ENCODE assay signal across 8 mouse cellular contexts in genomic region chr11:21370399-21371121, GRCm38 (mm10). TPM values are rescaled to one million over a fixed set of nuclear protein-coding genes. Genes with fewer than 3 reads are reported as not detected.
DNase-seq lines count a peak whose midpoint lies in the region; ATAC-seq and TF ChIP-seq lines count a peak whose summit lies in the region.

No protein-coding gene starts in this region.

- no peaks in the 10 kb centered on the region for H3K27me3 ChIP-seq in CH12.LX (replicated peaks)
- no peaks in the 10 kb centered on the region for H3K27me3 ChIP-seq in forebrain, embryonic 12.5 days
- no peaks in the 10 kb centered on the region for H3K27me3 ChIP-seq in heart, embryonic 16.5 days (ENCODE audit: control insufficient read depth, insufficient read depth, low read length)
- no peaks in the 10 kb centered on the region; the same call in 1 of the 2 replicates for H3K27me3 ChIP-seq in liver, embryonic 16.5 days (ENCODE audit: control insufficient read depth, insufficient read depth, low read depth, low read length)
- H3K27me3 ChIP-seq in neural tube, embryonic 11.5 days (ENCODE audit: control insufficient read depth, insufficient read depth, low read length): no peaks in the 10 kb centered on the region

- H3K79me2 ChIP-seq in CH12.LX (replicated peaks; ENCODE audit: control insufficient read depth, extremely low read depth, insufficient read depth, poor library complexity, severe bottlenecking): peaks cover 17% of the 10 kb centered on the region

- DNase-seq in CH12.LX (ENCODE audit: extremely low read depth): peak; percentile 81
- DNase-seq in brain, adult 2 months (ENCODE audit: low read depth, low spot score): peak; percentile 69
- DNase-seq in kidney, postnatal 14 days: peak; percentile 92
- peak; percentile 83 for DNase-seq in neural tube, embryonic 11.5 days (ENCODE audit: low spot score)
- DNase-seq in testis, postnatal 14 days (ENCODE audit: low spot score): peak; percentile 87

- TF ChIP-seq EP300 in CH12.LX (IDR thresholded peaks at IDR 0.05; ENCODE audit: low read length): 0 out of 2 replicates have a peak, but pooled peaks have one; percentile 14

- H3K9me3 ChIP-seq in CH12.LX (replicated peaks; ENCODE audit: low read length): peaks cover 3% of the 10 kb centered on the region
- no peaks in the 10 kb centered on the region for H3K9me3 ChIP-seq in forebrain, embryonic 12.5 days
- no peaks in the 10 kb centered on the region for H3K9me3 ChIP-seq in heart, embryonic 16.5 days (replicated peaks; ENCODE audit: control insufficient read depth, low read length)
- H3K9me3 ChIP-seq in liver, embryonic 16.5 days (replicated peaks; ENCODE audit: control insufficient read depth, low read length): no peaks in the 10 kb centered on the region
- H3K9me3 ChIP-seq in neural tube, embryonic 11.5 days (ENCODE audit: control insufficient read depth, low read length): no peaks in the 10 kb centered on the region

- H3K27ac ChIP-seq in CH12.LX (ENCODE audit: insufficient read depth, low read depth): peak overlapping the region; percentile 68
- peak overlapping the region; percentile 84 for H3K27ac ChIP-seq in forebrain, embryonic 12.5 days
- peak overlapping the region; percentile 98 for H3K27ac ChIP-seq in heart, embryonic 16.5 days (ENCODE audit: low read length)
- peak overlapping the region; percentile 89 for H3K27ac ChIP-seq in liver, embryonic 16.5 days (ENCODE audit: low read length)
- peak overlapping the region; percentile 80 for H3K27ac ChIP-seq in neural tube, embryonic 11.5 days (ENCODE audit: low read depth, low read length)

- under 1% methylated on average over 60 of the region's 69 CpGs for WGBS in forebrain, embryonic 12.5 days
- under 1% methylated on average over 68 of the region's 69 CpGs for WGBS in heart, embryonic 16.5 days
- WGBS in liver, embryonic 16.5 days (ENCODE audit: insufficient replicate concordance): under 1% methylated on average over 56 of the region's 69 CpGs
- 0% methylated on average over 46 of the region's 69 CpGs for WGBS in neural tube, embryonic 11.5 days

- no peak for TF ChIP-seq RAD21 in CH12.LX (IDR thresholded peaks at IDR 0.05; ENCODE audit: low read depth, low read length)

- peak in 1 of 2 experiments; percentile 9; a peak in 1 of 4 replicates for TF ChIP-seq CTCF in CH12.LX (conservative IDR thresholded peaks at IDR 0.05 in 1 of 2, IDR thresholded peaks at IDR 0.05 in 1 of 2; ENCODE audit: low read depth in 2 of 2, low read length in 2 of 2)

- peaks cover 0 to 5% of the 10 kb centered on the region in 2 experiments for H3K36me3 ChIP-seq in CH12.LX (replicated peaks in 1 of 2; ENCODE audit: control insufficient read depth in 1 of 2, insufficient read depth in 1 of 2, low read length in 1 of 2)
- no peaks in the 10 kb centered on the region for H3K36me3 ChIP-seq in forebrain, embryonic 12.5 days (replicated peaks)
- H3K36me3 ChIP-seq in heart, embryonic 16.5 days (ENCODE audit: control insufficient read depth, insufficient read depth): no peaks in the 10 kb centered on the region
- no peaks in the 10 kb centered on the region for H3K36me3 ChIP-seq in liver, embryonic 16.5 days (ENCODE audit: control insufficient read depth, insufficient read depth)
- H3K36me3 ChIP-seq in neural tube, embryonic 11.5 days (ENCODE audit: control insufficient read depth, insufficient read depth, low read length): no peaks in the 10 kb centered on the region

- H3K4me3 ChIP-seq in CH12.LX (replicated peaks in 1 of 3; ENCODE audit: low read depth in 2 of 3, low read length in 2 of 3, poor library complexity in 1 of 3): peak overlapping the region; percentile 81 to 86 (median 84)
- peak overlapping the region; percentile 83 for H3K4me3 ChIP-seq in forebrain, embryonic 12.5 days (replicated peaks)
- peak overlapping the region; percentile 79 for H3K4me3 ChIP-seq in heart, embryonic 16.5 days (ENCODE audit: low read length)
- peak overlapping the region; percentile 84 for H3K4me3 ChIP-seq in liver, embryonic 16.5 days (ENCODE audit: low read depth, low read length)
- peak overlapping the region; percentile 63 for H3K4me3 ChIP-seq in neural tube, embryonic 11.5 days (ENCODE audit: low read depth, low read length)

- TF ChIP-seq POLR2A in CH12.LX (IDR thresholded peaks at IDR 0.05; ENCODE audit: low read depth, low read length): peak; percentile 72

- peak; percentile 92 for ATAC-seq in forebrain, embryonic 12.5 days (ENCODE audit: low FRiP score)
- peak; percentile 93 for ATAC-seq in heart, embryonic 16.5 days (replicated peaks; ENCODE audit: extremely low read depth, insufficient read depth, low FRiP score)
- ATAC-seq in liver, embryonic 16.5 days (ENCODE audit: low read depth): peak; percentile 80
- ATAC-seq in neural tube, embryonic 11.5 days (ENCODE audit: insufficient read depth, low FRiP score, low TSS enrichment): peak; percentile 93

- dilution Hi-C loops in CH12.LX (cut with MboI; ENCODE audit: extremely low pct_ligation_motif_present, extremely low pct_unique_long_range_greater_than_20kb, low sequenced_read_pairs): no loop called here

- H3K4me2 ChIP-seq in CH12.LX (ENCODE audit: insufficient read depth, low read depth, poor library complexity, severe bottlenecking): peak overlapping the region; percentile 98; the same call in 1 of the 2 replicates
- H3K4me2 ChIP-seq in forebrain, embryonic 12.5 days: peak overlapping the region; percentile 55
- peak overlapping the region; percentile 86 for H3K4me2 ChIP-seq in heart, embryonic 16.5 days (ENCODE audit: low read depth, low read length)
- peak overlapping the region; percentile 91 for H3K4me2 ChIP-seq in liver, embryonic 16.5 days (ENCODE audit: low read depth, low read length)
- H3K4me2 ChIP-seq in neural tube, embryonic 11.5 days (ENCODE audit: low read depth): peak overlapping the region; percentile 48

- H3K9ac ChIP-seq in CH12.LX (ENCODE audit: insufficient read depth, low read depth): peak overlapping the region; percentile 80
- peak overlapping the region; percentile 82 for H3K9ac ChIP-seq in forebrain, embryonic 12.5 days
- peak overlapping the region; percentile 86 for H3K9ac ChIP-seq in heart, embryonic 16.5 days (ENCODE audit: low read length)
- H3K9ac ChIP-seq in liver, embryonic 16.5 days (ENCODE audit: low read depth, low read length): peak overlapping the region; percentile 82
- H3K9ac ChIP-seq in neural tube, embryonic 11.5 days (ENCODE audit: low read length): peak overlapping the region; percentile 62

- peaks cover 0 to 17% of the 10 kb centered on the region in 2 experiments; a peak in 2 of 4 replicates for H3K4me1 ChIP-seq in CH12.LX (ENCODE audit: control insufficient read depth in 1 of 2, insufficient read depth in 2 of 2)
- H3K4me1 ChIP-seq in forebrain, embryonic 12.5 days: peaks cover 19% of the 10 kb centered on the region
- peaks cover 16% of the 10 kb centered on the region for H3K4me1 ChIP-seq in heart, embryonic 16.5 days (ENCODE audit: control insufficient read depth, insufficient read depth, low read length)
- peaks cover 7% of the 10 kb centered on the region for H3K4me1 ChIP-seq in liver, embryonic 16.5 days (ENCODE audit: control insufficient read depth, low read depth, low read length)
- H3K4me1 ChIP-seq in neural tube, embryonic 11.5 days (ENCODE audit: control insufficient read depth, insufficient read depth, low read length): peaks cover 12% of the 10 kb centered on the region; the same call in 1 of the 2 replicates

- in situ Hi-C loops in CH12.LX (cut with MboI; ENCODE audit: low pct_ligation_motif_present, low pct_unique_long_range_greater_than_20kb, low sequenced_read_pairs): no loop called here

TF ChIP-seq in CH12.LX, 34 proteins besides CTCF, POLR2A, EP300 and RAD21 (continues in another document):
- TF ChIP-seq HCFC1 (IDR thresholded peaks at IDR 0.05; ENCODE audit: low read depth, low read length): no peak
- TF ChIP-seq ELF1 (IDR thresholded peaks at IDR 0.05; ENCODE audit: low read depth, low read length): peak; percentile 61
- TF ChIP-seq POLR2AphosphoS2 (IDR thresholded peaks at IDR 0.05; ENCODE audit: low read depth, low read length): 0 out of 2 replicates have a peak, but pooled peaks have one; percentile 25
- peak; percentile 70; the same call in 1 of the 2 replicates for TF ChIP-seq TCF12 (IDR thresholded peaks at IDR 0.05; ENCODE audit: low read depth, low read length)
- TF ChIP-seq MXI1 (IDR thresholded peaks at IDR 0.05; ENCODE audit: low read depth, low read length): peak; percentile 85
- TF ChIP-seq ETS1 (conservative IDR thresholded peaks at IDR 0.05; ENCODE audit: low read depth, low read length): peak; percentile 21; the same call in 1 of the 2 replicates
- peak; percentile 24; the same call in 1 of the 2 replicates for TF ChIP-seq MYC (IDR thresholded peaks at IDR 0.05; ENCODE audit: low read depth, low read length)
- TF ChIP-seq PAX5 (IDR thresholded peaks at IDR 0.05; ENCODE audit: low read length): no peak
- peak; percentile 69 for TF ChIP-seq MEF2A (IDR thresholded peaks at IDR 0.05; ENCODE audit: borderline replicate concordance, low read depth, low read length)
- TF ChIP-seq RCOR1 (conservative IDR thresholded peaks at IDR 0.05; ENCODE audit: low read depth, low read length): no peak
- no peak for TF ChIP-seq JUND (conservative IDR thresholded peaks at IDR 0.05; ENCODE audit: low read depth, low read length)
- no peak for TF ChIP-seq GABPA (IDR thresholded peaks at IDR 0.05; ENCODE audit: insufficient replicate concordance, low read depth, low read length)
- TF ChIP-seq E2F4 (IDR thresholded peaks at IDR 0.05; ENCODE audit: insufficient replicate concordance, low read depth, low read length): no peak
- no peak for TF ChIP-seq USF2 (conservative IDR thresholded peaks at IDR 0.05; ENCODE audit: low read depth, low read length)
- no peak for TF ChIP-seq JUN (IDR thresholded peaks at IDR 0.05; ENCODE audit: insufficient read depth, low read depth, low read length)
- TF ChIP-seq MAZ (IDR thresholded peaks at IDR 0.05; ENCODE audit: low read depth, low read length): no peak
- TF ChIP-seq TBP (conservative IDR thresholded peaks at IDR 0.05; ENCODE audit: low read depth, low read length): peak; percentile 84
- no peak for TF ChIP-seq ZNF384 (IDR thresholded peaks at IDR 0.05; ENCODE audit: low read depth, low read length)
- 0 out of 2 replicates have a peak, but pooled peaks have one; percentile 25 for TF ChIP-seq KAT2A (IDR thresholded peaks at IDR 0.05; ENCODE audit: insufficient replicate concordance, low read length)
- peak; percentile 81 for TF ChIP-seq ZMIZ1 (IDR thresholded peaks at IDR 0.05; ENCODE audit: low read depth, low read length)

RNA-seq across cellular contexts. Expression of gene Ugp2, which starts 0.4 kb away (rescaled TPM):
- total RNA-seq in CH12.LX (2012; rRNA removed): 17.7 and 20.9 TPM in 2 replicates
- total RNA-seq in CH12.LX (2014; rRNA removed): 44.1 and 47.6 TPM in 2 replicates
- 24.1 and 37.2 TPM in 2 replicates for polyA plus RNA-seq in CH12.LX (2012; ENCODE audit: insufficient read length, low read depth)
- polyA plus RNA-seq in forebrain, embryonic 12.5 days (2016; fragmentation: Nextera tagmentation; extraction: Ambion mirVana): 59.8 and 60.8 TPM in 2 replicates
- polyA plus RNA-seq in heart, embryonic 16.5 days (2015; fragmentation: Nextera tagmentation; extraction: Ambion mirVana): 164 and 178 TPM in 2 replicates
- polyA plus RNA-seq in liver, embryonic 16.5 days (2015; fragmentation: Nextera tagmentation; extraction: Ambion mirVana): 70.8 and 80.5 TPM in 2 replicates
- 69.3 and 72.5 TPM in 2 replicates for polyA plus RNA-seq in neural tube, embryonic 11.5 days (2014; fragmentation: Nextera tagmentation; extraction: Ambion mirVana)

Comparison
In these comparisons a context has a peak if more than half of its experiments do, and no peak if none do; other contexts are left out.
1. Peak in every context shown above with its lines: DNase-seq, ATAC-seq, H3K4me3 ChIP-seq and H3K27ac ChIP-seq.
2. H3K4me2 ChIP-seq: peak in every context shown above with its lines; median percentile 98 in CH12.LX; 91 in liver, embryonic 16.5 days; 86 in heart, embryonic 16.5 days; 55 in forebrain, embryonic 12.5 days; 48 in neural tube, embryonic 11.5 days.